Mouse (Mus musculus): ENCODE results near the gene Scarf2.

GRCm38 (mm10) chr16:17804982-17805381 lies 7.9 kb downstream of the Scarf2 start:
- TF ChIP-seq CTCF (IDR thresholded peaks at IDR 0.05; ENCODE audit: low read depth) (no peak), EP300 (IDR thresholded peaks at IDR 0.05; ENCODE audit: low read depth) (no peak)
